Mouse (Mus musculus): ENCODE data around the gene Hps4. TPM values are rescaled to one million over a fixed set of nuclear protein-coding genes. Genes with fewer than 3 reads are reported as not detected.
"Not testable (repeated sequence)": the region's sequence is repeated elsewhere in the genome, so short reads cannot be mapped to it uniquely, and the experiment has no call there.

Hps4 gene
- total RNA-seq (2021), result 1 to 10 TPM; 3.8 to 4.2 TPM
- long read RNA-seq, experiment 1, partial matches to known transcripts, result 1 of 3 reads
- long read RNA-seq, experiment 1, other reads (novel, unspliced or antisense), result 0 of 3 reads
- long read RNA-seq, experiment 2, partial matches to known transcripts, result 1 of 1 reads
- long read RNA-seq, experiment 2, other reads (novel, unspliced or antisense), result 0 of 1 reads

DNA sequence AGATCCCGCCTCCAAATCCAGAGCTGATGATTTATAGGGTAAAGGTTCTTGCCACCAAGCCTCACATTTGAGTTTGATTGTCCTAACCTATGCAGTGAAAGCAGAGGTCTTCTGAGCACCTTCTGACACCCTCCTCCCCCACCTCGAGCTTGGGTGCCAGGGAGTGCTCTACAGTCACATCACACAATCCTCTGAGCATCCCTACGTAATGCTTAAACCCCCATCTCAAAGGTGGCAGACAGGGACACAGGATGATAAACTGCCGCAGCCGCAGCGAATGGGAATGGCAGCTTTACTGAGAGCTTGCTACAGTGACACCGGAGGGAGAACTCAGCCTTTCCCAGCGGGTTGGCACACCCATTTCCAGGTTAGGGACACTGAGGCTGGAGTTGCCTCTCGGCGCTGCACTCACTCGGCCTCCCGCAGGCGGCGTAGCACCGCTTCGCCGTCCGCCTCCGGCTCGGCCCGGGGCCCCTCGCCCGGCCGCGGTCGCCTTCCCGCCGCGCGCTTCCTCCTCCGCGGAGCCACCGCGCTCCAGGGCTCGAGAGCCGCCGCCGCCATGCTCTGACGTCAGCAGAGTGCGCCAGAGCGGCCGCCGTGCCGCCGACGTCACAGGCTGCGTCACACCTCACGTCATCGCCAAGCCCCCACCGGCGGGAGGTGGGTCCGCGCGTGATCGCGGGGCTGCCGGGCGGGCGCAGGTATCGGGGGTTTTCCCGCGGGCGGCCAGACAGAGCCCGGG, at the start of gene Hps4, which contains the start of gene Srrd:
Gene Hps4, plus strand, starts transcription at position 621 of the 742 bp plus-strand sequence.
Gene Srrd, minus strand, starts transcription at position 578 of the 742 bp plus-strand sequence.
- peak; percentile 65 to 79 for DNase-seq
- intact Hi-C loops (cut with DNase I), result loop anchor here (2.0 to 5.0 kb wide), 2 partner anchors 16 to 65 kb away; partner anchors contain the start of genes Tfip11 and Tpst2

DNA sequence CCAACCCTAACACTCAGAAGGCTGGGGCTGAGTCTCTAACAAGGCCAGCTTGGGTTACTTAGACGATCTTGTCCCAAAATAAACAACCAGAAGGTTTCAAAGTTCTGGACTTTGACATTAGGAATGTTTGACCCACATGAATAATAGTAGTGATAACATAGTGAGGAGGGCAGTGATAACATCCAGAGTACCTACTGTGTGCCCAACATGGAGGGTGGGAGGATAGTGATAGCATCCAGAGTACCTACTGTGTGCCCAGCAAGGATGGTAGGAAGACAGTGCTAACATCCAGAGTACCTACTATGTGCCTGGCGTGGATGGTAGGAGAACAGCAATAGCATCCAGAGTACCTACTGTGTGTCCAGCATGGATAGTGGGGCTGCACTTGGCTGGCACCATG, 49.1 kb upstream of the Hps4 start:
- intact Hi-C loops (cut with DNase I), result no loop called here
- no peak for DNase-seq

DNA sequence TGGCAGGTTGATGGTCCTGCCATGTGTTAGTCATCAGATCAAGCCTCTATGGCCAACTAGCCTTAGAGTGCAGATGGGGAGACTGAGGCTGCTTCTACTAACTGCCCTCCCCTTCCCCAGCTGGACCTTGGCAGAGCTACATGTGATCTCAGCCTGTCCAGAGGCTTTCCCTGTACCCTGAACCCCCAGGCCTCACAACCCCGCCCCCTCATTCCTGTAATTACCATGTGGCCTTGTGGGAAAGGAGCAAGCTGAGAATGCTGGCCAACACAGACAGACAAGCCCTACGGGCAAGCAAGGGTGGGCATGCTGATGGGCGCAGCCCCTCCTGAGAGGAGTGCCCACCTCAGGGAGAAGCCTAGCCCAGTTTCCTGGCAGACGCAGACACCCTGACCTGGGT, 48.2 kb upstream of the Hps4 start:
- intact Hi-C loops (cut with DNase I), result no loop called here

DNA sequence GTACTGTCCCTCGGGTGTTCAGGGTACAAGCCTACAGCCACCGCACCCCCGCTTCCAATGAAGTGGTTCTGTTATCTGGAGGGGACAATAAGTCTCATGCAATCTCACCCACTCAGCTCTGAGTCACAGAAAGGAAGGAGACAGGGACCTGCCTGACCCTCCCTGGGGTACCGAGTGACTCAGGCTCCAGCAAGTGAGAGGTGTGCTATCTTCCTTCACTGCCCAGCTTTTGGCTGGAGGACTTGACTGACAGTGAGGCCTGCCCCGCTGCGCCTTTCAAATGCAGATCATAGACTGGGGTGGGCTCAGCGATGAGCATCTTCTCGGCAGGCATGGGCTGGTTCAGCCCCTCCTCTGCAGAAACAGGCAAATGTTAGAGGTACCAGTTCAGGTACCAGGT, 47.7 kb upstream of the Hps4 start:
- no peak for DNase-seq
- intact Hi-C loops (cut with DNase I), result no loop called here

More for the DNA sequence above, 48.2 kb upstream of the Hps4 start:
- DNase-seq, result no peak

DNA sequence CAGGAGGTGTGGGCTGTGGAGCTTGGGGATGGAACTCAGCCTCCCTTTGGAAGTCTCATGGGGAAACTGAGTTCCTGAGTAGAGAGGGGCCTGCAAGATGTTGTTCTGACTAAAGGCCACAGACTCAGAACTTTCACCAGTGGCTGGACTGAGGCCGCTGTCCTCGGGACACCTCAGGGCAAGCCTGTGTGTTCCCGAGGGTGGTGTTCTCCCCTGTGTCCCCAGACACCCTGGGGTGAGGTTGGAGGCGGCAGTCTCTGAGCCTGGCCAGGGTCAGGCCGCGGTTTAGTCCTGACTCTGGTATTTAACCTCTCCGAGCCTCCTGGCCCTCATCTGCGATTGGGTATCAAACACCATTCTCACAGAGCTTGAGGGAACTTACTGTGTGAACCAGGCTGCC, 47.3 kb upstream of the Hps4 start:
- no peak for DNase-seq
- intact Hi-C loops (cut with DNase I), result no loop called here

DNA sequence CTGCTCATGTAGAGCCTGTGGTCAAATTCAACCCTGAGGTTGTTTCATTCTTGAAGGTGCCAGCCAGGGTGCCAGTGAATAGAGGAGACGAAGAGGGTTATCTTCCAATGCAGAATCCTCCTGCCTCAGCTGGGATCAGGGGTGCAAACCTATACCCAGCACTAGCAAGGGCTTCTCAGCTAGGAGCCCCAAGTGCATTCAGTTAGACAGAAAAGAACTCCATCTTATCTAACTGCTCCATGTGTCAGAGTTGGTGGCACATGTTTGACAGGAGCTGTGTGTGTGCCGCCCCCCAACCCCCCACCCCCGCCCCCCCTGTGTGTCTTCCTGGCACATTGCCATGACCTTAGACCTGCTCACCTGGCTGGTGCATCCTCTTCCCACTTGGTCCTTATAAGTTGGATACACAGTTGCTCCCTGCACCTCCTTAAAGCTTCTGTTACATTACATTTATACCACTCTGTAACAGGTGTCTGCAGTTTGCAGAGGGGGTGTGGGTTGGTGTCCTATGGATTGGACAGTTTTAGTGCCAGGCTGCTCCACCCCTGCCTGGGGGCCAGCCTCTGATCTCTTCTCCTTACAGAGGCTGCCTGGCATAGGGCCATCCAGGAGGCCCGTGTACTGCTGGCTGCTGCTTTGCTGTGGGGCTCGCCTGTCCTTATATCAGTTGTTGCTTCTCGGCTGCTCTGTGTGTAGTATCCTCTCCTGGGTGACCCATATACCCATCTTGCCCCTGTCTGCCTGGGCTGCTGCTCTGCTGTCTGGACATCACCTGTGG, 46.3 kb upstream of the Hps4 start:
- intact Hi-C loops (cut with DNase I), result no loop called here

DNA sequence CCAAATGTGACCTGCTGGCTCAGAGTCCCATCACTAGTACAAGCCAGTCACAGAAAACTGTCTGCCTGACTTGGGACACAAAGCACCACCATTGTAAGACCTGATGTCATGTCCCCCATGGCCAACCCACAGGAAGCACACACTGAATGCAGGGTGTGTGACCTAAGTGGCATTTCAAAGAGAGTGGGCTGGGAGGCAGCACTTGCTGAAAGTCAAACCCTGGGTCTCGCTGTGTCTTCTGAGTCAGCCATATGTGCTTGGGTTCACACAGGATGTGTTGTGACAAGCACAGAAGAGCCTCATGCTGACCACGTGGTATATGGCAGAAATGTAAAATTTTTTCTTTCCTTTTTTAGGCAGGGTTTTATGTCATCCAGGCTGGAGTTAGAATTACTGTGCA, 45.6 kb upstream of the Hps4 start:
- intact Hi-C loops (cut with DNase I), result no loop called here
- DNase-seq, result no peak

More for the DNA sequence above, 46.3 kb upstream of the Hps4 start:
- no peak for DNase-seq

DNA sequence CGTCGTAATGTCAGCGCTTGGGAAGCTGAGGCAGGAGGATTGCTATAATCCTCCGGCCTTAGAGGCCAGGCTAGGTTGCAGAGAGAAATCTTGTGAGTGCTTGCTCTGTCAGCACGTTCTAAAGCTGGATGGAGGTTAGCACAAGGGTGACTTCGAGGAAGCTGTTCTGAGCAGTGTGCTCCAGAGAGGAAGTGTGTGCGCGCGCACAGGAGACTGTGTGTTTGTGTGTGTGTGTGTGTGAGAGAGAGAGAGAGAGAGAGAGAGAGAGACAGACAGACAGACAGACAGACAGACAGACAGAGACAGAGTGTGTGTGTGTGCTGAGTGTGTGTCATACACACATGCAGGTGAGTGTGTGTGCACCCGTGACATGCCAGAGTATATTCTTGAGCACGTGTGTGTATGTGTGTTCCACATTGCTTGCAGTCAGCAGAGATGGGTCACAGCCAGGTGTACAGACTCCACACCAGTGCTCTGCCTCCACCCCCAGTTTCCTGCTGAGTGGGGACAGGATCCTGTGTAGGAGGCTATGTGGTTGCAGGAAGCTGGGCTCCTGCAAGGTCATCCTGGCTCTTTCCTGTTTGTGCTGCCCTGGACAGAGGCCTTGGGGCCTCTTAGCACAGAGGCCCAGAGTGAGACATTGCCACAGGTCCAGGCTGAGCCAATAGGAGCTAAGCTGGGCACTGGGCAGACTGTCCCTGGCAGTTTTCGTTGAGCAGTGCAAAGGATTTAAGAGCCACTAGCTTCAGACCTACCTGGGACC, 44.5 kb upstream of the Hps4 start:
- no peak for DNase-seq
- intact Hi-C loops (cut with DNase I), result no loop called here

DNA sequence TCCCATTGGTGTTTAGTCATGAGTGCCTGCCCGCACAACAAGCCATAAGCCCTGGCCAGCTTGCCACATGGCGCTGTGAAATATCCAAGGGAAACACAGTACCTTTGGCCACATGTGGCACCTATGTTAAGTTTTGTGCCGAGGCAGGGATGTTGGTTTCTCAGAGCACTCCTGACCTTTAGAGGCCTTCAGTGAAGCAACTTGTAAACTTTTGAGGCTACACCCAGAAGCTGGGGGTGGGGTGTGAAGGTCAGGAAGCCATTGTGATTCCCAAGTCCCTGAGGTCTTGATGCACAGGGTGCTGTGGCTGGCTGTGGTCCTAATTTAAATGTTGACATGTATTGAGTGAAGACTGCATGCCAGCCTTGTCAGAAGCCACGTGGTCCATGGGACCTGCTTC, 43.5 kb upstream of the Hps4 start:
- no peak for DNase-seq
- intact Hi-C loops (cut with DNase I), result no loop called here

DNA sequence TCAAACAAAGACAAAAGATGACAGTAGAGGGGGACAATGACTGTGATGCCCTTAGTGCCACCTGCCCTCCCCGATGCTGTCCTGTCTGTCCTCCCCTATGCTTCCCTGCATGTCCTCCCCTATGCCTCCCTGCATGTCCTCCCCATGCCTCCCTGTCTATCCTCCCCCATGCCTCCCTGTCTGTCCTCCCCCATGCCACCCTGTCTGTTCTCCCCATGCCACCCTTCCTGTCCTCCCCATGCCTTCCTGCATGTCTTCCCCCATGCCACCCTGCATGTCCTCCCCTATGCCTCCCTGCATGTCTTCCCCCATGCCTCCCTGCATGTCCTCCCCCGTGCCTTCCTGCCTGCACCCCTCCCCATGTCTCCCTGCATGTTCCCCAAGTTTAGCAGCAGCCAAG, 42.8 kb upstream of the Hps4 start:
- intact Hi-C loops (cut with DNase I), result no loop called here

DNA sequence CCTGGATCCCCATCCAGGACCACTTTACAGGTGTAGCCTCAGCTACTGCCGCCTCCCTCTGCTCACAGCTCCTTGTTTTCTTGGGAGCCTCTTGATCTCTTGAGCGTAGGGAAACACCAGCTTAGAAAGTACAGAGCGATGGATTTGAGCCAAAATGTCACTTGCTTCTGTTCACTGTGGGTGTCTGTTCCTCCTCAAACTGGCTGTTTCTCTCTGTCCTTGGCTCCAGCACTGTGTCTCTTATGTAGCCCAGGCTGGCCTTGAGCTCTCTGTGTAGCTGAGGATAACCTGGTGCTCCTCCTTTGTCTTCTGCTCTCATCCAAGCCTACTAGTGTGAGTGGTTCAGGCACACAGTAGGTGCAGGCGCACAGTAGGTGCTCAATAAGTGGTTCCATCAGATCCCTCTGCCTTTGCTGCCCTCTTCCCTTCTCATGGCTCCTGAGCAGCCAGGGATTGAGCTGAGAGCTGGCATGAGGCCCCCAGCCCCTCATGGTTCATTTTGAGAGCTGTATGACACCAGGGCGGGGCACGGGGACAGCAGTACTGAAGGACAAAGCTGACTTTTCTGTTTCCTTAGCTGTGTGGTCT, 42.1 kb upstream of the Hps4 start:
- intact Hi-C loops (cut with DNase I), result no loop called here
- DNase-seq, result no peak

More for the DNA sequence above, 42.8 kb upstream of the Hps4 start:
- no peak for DNase-seq

DNA sequence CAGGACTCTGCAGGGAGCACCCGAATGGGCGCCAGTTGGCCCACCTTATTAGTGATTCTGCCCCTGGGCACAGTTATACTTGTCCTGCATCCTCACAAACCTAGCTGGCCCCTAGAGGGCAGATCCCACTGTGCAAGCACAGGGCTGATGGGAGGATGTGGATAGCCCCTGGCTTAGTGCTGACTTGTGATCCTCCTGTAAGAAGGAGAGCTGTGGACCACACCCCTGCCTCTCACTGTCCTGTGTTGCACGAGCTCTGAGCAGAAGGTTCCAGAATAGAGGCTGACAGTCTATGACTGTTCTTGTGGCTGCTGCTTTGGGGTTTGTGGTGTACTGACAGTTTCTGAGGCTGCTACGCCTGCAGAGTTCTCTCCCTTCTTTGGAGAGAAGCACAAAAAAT, 41.2 kb upstream of the Hps4 start:
- intact Hi-C loops (cut with DNase I), result no loop called here
- DNase-seq, result no peak

DNA sequence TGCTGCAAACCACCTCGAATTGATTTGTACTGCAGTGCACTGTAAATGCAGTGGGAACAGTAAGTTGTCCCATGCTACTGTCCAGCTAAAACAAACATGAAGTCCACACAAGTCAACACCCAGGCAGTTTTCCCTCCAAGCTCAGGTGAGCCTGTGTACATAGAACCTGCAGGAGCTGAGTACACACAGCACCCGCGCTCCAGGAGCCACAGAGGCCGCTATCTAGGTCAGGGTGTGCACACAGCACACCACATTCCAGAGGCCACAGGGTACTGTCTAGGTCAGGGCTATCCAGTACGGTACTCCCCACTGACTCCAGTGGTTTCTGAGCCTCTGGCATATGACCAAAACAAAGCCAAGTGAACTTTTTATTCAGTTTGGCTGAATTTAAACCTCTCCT, 40.6 kb upstream of the Hps4 start:
- intact Hi-C loops (cut with DNase I), result no loop called here
- DNase-seq, result no peak

DNA sequence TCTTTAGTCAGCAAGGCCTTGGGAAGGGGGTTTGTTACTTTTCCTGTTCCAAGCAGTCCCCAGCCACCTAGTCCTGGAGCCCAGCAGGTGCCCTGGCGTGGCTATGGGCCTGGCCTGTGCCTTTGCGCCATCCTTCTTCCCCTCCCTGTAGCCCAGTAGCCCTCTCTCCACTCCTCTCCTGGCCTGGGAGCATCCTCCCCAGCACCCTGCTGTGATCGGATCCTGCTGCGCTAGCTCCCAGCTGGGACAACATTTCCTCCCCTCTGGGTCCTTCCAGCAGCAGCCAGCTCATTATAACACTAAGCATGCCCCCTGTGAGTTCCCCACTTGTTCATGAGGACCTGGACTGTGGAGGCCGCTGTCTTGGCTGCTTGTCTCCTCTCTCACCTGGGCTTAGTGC, 37.0 kb upstream of the Hps4 start:
- intact Hi-C loops (cut with DNase I), result no loop called here
- no peak for DNase-seq

DNA sequence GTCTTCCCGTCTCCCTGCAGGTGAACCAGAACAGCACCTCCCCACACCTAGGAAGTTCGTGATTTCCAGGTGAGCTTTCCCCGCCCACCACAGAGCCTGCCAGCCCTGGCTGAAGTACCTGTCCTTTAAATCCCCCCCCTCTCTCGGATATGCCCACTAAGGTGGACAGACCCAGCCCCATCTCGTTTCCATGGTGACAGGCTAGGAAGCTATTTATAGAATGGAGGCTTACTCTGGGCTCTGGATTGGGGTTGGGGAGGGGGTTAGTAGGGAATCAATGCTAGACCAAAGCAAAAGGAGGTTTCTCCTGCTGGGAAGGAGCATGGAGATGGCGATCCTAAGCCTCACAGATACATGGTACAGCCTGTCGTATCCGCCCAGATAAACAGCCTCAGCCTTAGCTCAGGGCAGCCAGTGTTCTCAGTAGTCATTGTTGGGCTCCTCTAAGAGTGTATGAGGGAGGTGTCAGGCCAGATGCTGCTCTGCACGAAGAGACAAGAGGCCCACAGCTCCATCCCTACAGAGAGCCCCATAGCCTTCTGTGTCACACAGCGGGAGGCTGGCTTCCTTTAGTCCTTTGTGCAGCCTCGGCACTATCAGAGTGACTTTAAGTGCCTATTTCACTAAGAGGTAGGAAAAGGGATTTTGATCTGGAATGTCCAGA, 29.5 kb upstream of the Hps4 start:
- intact Hi-C loops (cut with DNase I), result no loop called here
- DNase-seq, result no peak

DNA sequence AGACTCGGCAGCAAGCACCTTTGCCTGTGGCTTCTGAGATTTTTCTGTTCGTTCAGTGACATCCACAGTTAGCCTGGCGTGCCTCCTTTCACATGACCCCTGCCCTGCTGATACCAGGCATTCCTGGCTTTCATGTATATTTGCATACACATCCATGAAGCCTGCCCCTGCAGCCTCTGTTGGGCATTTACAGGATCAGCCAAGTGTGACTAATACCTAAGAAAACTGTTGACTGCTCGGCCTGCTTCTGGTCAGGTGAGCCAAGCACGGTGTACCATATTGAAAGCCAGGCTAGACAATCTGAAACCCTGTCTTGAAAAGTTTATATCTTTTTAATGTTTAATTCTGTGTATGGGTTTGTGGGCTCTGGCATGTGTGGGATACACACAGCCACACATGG, 26.4 kb upstream of the Hps4 start:
- intact Hi-C loops (cut with DNase I), result no loop called here
- DNase-seq, result no peak

DNA sequence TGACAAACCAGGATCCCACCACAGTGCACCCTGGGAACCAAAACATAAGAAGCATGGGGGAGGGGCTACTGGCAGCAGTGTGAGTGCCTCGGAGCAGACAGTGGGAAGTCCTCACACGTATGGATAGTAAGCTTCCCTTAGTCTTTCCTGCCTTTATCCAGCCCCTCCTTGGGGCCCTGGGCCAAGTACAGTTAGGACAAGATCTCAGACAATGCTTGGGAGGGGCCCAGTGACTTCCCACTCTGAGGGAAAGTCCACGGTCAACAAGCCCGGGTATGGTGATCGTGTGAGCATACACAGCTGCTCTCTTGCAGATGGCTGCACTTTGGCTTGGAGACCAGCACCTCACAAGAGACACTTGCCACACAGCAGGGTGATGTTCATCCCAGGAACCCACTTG, 25.6 kb upstream of the Hps4 start:
- intact Hi-C loops (cut with DNase I), result no loop called here
- DNase-seq, result no peak

DNA sequence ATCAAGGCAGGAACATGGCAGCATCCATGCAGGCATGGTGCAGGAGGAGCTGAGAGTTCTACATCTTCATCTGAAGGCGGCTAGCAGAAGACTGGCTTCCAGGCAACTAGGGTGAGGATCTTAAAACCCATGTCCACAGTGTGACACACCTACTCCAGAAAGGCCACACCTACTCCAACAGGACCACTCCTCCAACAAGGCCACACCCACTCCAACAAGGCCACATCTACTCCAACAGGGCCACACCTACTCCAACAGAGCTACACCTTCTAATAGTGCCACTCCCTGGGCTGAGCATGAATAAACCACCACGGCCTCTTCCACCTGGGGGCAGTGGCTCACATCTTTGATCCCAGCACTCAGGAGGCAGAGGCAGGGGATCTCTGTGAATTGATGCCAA, 23.5 kb upstream of the Hps4 start:
- DNase-seq; intact Hi-C loops (cut with DNase I): not testable (repeated sequence)

DNA sequence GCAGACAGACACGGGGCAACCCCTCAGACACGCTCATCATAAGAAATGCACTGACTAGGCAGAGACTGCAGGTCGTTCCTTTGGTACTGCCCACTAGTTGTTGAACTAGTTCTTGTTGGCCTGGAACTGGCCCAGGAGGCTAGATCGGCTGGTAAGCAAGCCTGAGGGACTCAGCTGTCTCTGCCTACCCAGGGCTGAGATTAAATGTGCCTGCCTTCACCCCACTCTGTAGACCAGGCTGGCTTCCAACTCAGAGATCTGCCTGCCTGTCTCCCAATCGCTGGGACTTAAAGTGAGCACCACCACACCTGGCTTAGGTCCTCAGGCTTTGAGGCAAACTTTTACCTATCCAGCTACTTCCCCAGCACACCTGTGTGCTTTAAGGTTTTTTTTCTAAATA, 22.5 kb upstream of the Hps4 start:
- intact Hi-C loops (cut with DNase I), result no loop called here
- no peak for DNase-seq

DNA sequence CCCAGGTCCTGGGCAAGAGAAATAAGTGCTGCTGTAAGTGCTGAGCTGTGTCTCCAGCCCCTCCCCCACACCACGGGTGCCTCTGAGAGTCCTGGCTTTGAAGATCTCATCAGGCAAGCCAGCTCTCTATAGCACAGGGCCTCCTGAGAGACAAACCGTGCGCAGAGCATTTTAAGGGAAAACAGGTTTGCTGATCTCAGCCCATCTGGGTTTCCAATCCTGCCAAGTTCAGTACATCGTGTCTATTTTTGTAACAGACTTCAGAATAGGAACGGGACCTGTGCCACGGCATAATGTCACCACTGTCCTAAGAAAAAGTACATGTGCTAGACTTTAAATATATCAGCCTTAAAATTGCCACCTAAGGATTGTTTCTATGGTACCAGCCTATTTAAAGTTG, 21.9 kb upstream of the Hps4 start:
- intact Hi-C loops (cut with DNase I), result no loop called here
- DNase-seq, result no peak

All from gastrocnemius, postnatal 36 days (tissue).